Mouse (Mus musculus) forebrain, embryonic 14.5 days (tissue): ENCODE data around the gene Plac8. TPM values are rescaled to one million over a fixed set of nuclear protein-coding genes. Genes with fewer than 3 reads are reported as not detected.

ENCODE experiments used
- ATAC-seq: fragments of 200-750 bp; cut with Nextera tagmentation; 2 replicates; pipeline ENCODE4 v1.8.0; 2017; ENCODE audit warnings: mild to moderate bottlenecking, moderate library complexity
- DNase-seq: peaks from one replicate; pipeline ENCODE4 v3.0.0-alpha.2; 2015; ENCODE audit warnings: low spot score
- H3K27ac ChIP-seq: fragments of 300-500 bp; sonication (generic); 2 replicates; pipeline ENCODE4 v1.5.1; 2014; ENCODE audit warnings: low read depth, mild to moderate bottlenecking, control low read depth, low read length, moderate library complexity
- H3K27me3 ChIP-seq: fragments of 300-500 bp; sonication (generic); replicated peaks from 2 replicates; pipeline ENCODE4 v1.6.1; 2014; ENCODE audit warnings: low read length, control low read depth, mixed read lengths; ENCODE audit not compliant: control insufficient read depth, insufficient read depth
- H3K36me3 ChIP-seq: fragments of 300-500 bp; sonication (generic); 2 replicates; pipeline ENCODE4 v1.6.1; 2014; ENCODE audit warnings: low read length, control low read depth; ENCODE audit not compliant: control insufficient read depth, insufficient read depth
- H3K4me1 ChIP-seq: fragments of 300-500 bp; sonication (generic); 2 replicates; pipeline ENCODE4 v1.6.1; 2014; ENCODE audit warnings: antibody characterized with exemption, low read length, control low read depth; ENCODE audit not compliant: control insufficient read depth, insufficient read depth
- H3K4me2 ChIP-seq: fragments of 300-500 bp; sonication (generic); 2 replicates; pipeline ENCODE4 v1.6.1; 2014; ENCODE audit warnings: mild to moderate bottlenecking, control low read depth, low read length
- H3K4me3 ChIP-seq: fragments of 300-500 bp; sonication (generic); 2 replicates; pipeline ENCODE4 v1.5.1; 2014; ENCODE audit warnings: low read depth, low read length, control low read depth
- H3K9ac ChIP-seq: fragments of 300-500 bp; sonication (generic); 2 replicates; pipeline ENCODE4 v1.6.1; 2014; ENCODE audit warnings: mild to moderate bottlenecking, low read length, control low read depth, moderate library complexity
- H3K9me3 ChIP-seq: fragments of 300-500 bp; sonication (generic); replicated peaks from 2 replicates; pipeline ENCODE4 v1.6.1; 2016; ENCODE audit warnings: low read length, control low read depth, mixed read lengths; ENCODE audit not compliant: control insufficient read depth
- WGBS: fragments of 180-500 bp; shearing (Covaris S2); extraction: QIAGEN DNeasy Blood & Tissue Kit; methylation state at CpG from one replicate; pipeline ENCODE4 v1.1.7; 2014; 5-methylcytosine and 5-hydroxymethylcytosine counted together
- polyA plus RNA-seq: library from polyadenylated mRNA; unstranded; fragments of >200 nt; fragmentation: Nextera tagmentation; extraction: Ambion mirVana; gene quantifications from 2 replicates; pipeline ENCODE4 v1.2.1, GENCODE M21; 2014

Plac8 gene
- polyA plus RNA-seq: 0.31 and 0.41 TPM in 2 replicates

GRCm38 (mm10) chr5:100572069-100572468 is at the start of gene Plac8:
Gene Plac8, minus strand, starts transcription at chr5:100572245.
- Histone ChIP-seq H3K4me1 (no peaks in the 10 kb centered on the region), H3K27me3 (no peaks in the 10 kb centered on the region), H3K4me2 (no peak within 1 kb of the TSS), H3K9me3 (no peaks in the 10 kb centered on the region), H3K4me3 (no peak within 1 kb of the TSS), H3K36me3 (no peaks in the 10 kb centered on the region), H3K9ac (no peak within 1 kb of the TSS), H3K27ac (no peak within 1 kb of the TSS)
- no peak for DNase-seq
- no peak for ATAC-seq
- WGBS: 33% methylated on average over 7 of the region's 7 CpGs

- no peaks in the 10 kb centered on the region for H3K4me1 ChIP-seq
- H3K27me3 ChIP-seq: no peaks in the 10 kb centered on the region
- 69% methylated on average over 9 of the region's 9 CpGs for WGBS
- ATAC-seq (no peak), DNase-seq (no peak)
- H3K4me3 ChIP-seq: no peak overlapping the region
- no peaks in the 10 kb centered on the region for H3K9me3 ChIP-seq
- H3K36me3 ChIP-seq: no peaks in the 10 kb centered on the region
- H3K9ac ChIP-seq: no peak overlapping the region
- H3K27ac ChIP-seq: no peak overlapping the region
- H3K4me2 ChIP-seq: no peak overlapping the region
Measured at GRCm38 (mm10) chr5:100620952-100621351, 48.9 kb upstream of the Plac8 start.

- H3K4me2 ChIP-seq: no peak overlapping the region
- no peaks in the 10 kb centered on the region for H3K4me1 ChIP-seq
- WGBS: 90% methylated on average over 15 of the region's 15 CpGs
- H3K9me3 ChIP-seq: no peaks in the 10 kb centered on the region
- H3K36me3 ChIP-seq: no peaks in the 10 kb centered on the region
- H3K27me3 ChIP-seq: no peaks in the 10 kb centered on the region
- no peak overlapping the region for H3K27ac ChIP-seq
- ATAC-seq (no peak), DNase-seq (no peak)
- H3K9ac ChIP-seq: no peak overlapping the region
- H3K4me3 ChIP-seq: no peak overlapping the region
Measured at GRCm38 (mm10) chr5:100619586-100620275, 47.7 kb upstream of the Plac8 start.

GRCm38 (mm10) chr5:100613896-100614768 is 42.1 kb upstream of the Plac8 start:
- ATAC-seq (no peak), DNase-seq (no peak)
- no peak overlapping the region for H3K4me2 ChIP-seq
- H3K36me3 ChIP-seq: no peaks in the 10 kb centered on the region
- WGBS: 87% methylated on average over 17 of the region's 17 CpGs
- H3K27me3 ChIP-seq: no peaks in the 10 kb centered on the region
- H3K4me1 ChIP-seq: no peaks in the 10 kb centered on the region
- no peak overlapping the region for H3K4me3 ChIP-seq
- H3K9me3 ChIP-seq: no peaks in the 10 kb centered on the region
- H3K27ac ChIP-seq: no peak overlapping the region
- H3K9ac ChIP-seq: no peak overlapping the region

GRCm38 (mm10) chr5:100607868-100608267 is 35.8 kb upstream of the Plac8 start:
- no peak for DNase-seq
- Histone ChIP-seq H3K4me3 (no peak overlapping the region), H3K36me3 (no peaks in the 10 kb centered on the region), H3K27me3 (no peaks in the 10 kb centered on the region), H3K4me1 (no peaks in the 10 kb centered on the region), H3K27ac (no peak overlapping the region), H3K9me3 (no peaks in the 10 kb centered on the region), H3K9ac (no peak overlapping the region), H3K4me2 (no peak overlapping the region)
- ATAC-seq: no peak
- 91% methylated on average over 9 of the region's 9 CpGs for WGBS

DNA sequence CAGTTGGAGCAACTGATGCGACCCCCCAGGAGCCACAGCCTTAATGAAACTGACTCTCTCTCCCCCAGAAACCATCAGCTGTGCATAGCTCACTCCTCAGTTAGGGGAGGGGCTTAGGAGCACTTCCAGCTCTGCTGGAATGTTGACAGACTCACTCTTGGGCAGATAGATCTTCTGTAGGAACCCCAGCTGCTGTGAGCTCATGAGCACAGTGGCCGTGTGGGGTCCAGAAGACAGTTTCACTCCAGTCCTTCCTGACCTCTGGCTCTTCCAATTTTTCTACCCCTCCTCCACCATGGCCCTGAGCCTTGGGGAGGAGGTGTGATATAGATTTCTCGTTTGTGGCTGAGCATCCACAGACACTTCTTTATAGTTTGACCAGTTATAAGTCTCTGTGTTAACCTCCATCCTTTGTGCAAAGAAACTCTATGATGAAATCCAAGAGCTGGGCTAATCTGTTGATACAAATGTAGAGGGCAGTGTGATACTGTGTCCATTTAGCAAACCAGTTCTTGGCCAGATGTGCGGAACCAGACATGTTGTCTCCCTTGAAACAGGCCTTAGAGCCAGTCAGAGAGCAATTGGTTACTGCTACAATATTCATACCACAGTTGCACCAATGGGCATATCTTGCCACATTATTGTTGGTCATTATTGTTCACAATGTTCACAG is 35.2 kb upstream of the Plac8 start:
- no peaks in the 10 kb centered on the region for H3K4me1 ChIP-seq
- ATAC-seq (no peak), DNase-seq (no peak)
- H3K27ac ChIP-seq: no peak overlapping the region
- no peaks in the 10 kb centered on the region for H3K27me3 ChIP-seq
- H3K9ac ChIP-seq: no peak overlapping the region
- no peak overlapping the region for H3K4me2 ChIP-seq
- no peak overlapping the region for H3K4me3 ChIP-seq
- no peaks in the 10 kb centered on the region for H3K9me3 ChIP-seq
- no peaks in the 10 kb centered on the region for H3K36me3 ChIP-seq
- 80% methylated on average over 4 of the region's 4 CpGs for WGBS

DNA sequence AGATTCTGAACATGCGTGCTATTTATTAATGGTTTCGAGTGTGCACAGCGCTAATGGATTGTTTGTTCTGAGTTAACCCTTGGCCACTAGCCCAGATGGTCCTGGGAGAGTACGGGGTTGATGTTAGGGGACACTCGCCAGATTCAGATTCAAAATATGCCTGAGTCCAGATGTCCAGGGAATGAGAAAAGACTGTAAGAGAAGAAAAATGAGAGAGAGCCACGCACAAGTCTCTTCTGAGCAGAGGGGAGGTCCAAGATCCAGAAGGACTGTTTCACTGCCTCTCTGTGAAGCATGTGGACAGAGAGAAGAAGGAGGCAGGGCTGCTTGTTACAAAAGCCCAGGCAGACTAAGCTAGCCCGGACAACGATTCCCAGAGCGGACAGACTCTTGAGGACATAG is 33.8 kb upstream of the Plac8 start:
- no peak for DNase-seq
- 76% methylated on average over 9 of the region's 9 CpGs for WGBS

DNA sequence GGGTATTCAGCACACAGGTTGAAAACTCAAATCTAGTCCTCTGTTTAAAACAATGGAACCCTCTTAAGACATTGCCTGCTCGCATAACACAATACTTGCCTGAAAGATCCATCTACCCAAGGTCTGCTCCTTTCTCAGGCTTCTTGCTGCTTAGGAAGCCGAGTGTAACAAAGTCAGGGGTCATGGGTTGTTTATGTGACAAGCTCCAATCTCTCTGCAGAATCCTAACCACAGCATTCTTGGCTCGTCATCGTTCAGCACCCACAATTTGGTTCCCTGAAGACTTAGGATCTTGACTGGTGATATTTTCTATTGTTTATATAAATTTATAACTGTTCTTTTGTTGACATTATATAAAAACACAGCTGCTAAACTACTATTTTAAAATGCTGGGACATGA is 32.0 kb upstream of the Plac8 start:
- 86% methylated on average over 4 of the region's 4 CpGs for WGBS
- H3K27me3 ChIP-seq: no peaks in the 10 kb centered on the region
- no peaks in the 10 kb centered on the region for H3K9me3 ChIP-seq
- no peaks in the 10 kb centered on the region for H3K4me1 ChIP-seq
- no peak overlapping the region for H3K9ac ChIP-seq
- H3K4me3 ChIP-seq: no peak overlapping the region
- no peak overlapping the region for H3K27ac ChIP-seq
- no peak for ATAC-seq
- no peaks in the 10 kb centered on the region for H3K36me3 ChIP-seq
- no peak for DNase-seq
- no peak overlapping the region for H3K4me2 ChIP-seq

More for the DNA sequence above, 33.8 kb upstream of the Plac8 start:
- no peaks in the 10 kb centered on the region for H3K9me3 ChIP-seq
- H3K4me1 ChIP-seq: no peaks in the 10 kb centered on the region
- H3K36me3 ChIP-seq: no peaks in the 10 kb centered on the region
- no peak overlapping the region for H3K4me3 ChIP-seq
- no peak overlapping the region for H3K4me2 ChIP-seq
- no peak for ATAC-seq
- H3K27ac ChIP-seq: no peak overlapping the region
- H3K9ac ChIP-seq: no peak overlapping the region
- no peaks in the 10 kb centered on the region for H3K27me3 ChIP-seq
